Mouse (Mus musculus) liver, postnatal 0 days (tissue): ENCODE measurements around the gene Mgmt.

Source experiments
- CTCF ChIP-seq: sonication (generic); IDR thresholded peaks from 2 replicates; pipeline ENCODE4 v1.5.1; 2016; ENCODE audit warnings: antibody characterized with exemption, low read depth
- EP300 ChIP-seq: IDR thresholded peaks from 2 replicates; pipeline ENCODE4 v1.6.1; 2016; ENCODE audit warnings: antibody characterized with exemption, low read depth, mild to moderate bottlenecking

DNA sequence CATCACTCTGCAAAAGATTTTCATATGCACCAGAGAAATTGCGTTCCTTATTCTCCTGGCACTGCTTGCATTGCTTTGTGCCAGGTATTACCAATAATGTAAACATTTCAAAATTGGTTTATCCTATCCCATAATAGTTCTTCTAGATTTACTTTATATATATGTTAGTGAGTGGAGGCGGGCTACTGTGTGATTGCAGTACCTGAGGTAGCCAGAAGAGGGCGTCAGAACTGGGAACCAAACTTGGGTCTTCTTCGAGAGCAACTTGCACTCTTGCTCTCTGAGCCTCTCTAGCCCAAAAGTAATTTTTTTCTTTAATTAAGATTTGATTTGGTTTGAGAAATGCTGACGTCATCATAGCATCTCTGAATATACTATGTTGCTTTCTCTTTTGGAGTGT is 159.9 kb downstream of the Mgmt start:
- TF ChIP-seq CTCF, result peak; percentile 45
- TF ChIP-seq EP300, result no peak
